Mouse (Mus musculus): Measurements from ENCODE around the gene Klk14. TPM values are rescaled to one million over a fixed set of nuclear protein-coding genes. Genes with fewer than 3 reads are reported as not detected.
"Not testable (repeated sequence)": the region's sequence is repeated elsewhere in the genome, so short reads cannot be mapped to it uniquely, and the experiment has no call there.

Klk14 gene
- polyA plus RNA-seq, 1 experiment from 2014 or later, result not detected

DNA sequence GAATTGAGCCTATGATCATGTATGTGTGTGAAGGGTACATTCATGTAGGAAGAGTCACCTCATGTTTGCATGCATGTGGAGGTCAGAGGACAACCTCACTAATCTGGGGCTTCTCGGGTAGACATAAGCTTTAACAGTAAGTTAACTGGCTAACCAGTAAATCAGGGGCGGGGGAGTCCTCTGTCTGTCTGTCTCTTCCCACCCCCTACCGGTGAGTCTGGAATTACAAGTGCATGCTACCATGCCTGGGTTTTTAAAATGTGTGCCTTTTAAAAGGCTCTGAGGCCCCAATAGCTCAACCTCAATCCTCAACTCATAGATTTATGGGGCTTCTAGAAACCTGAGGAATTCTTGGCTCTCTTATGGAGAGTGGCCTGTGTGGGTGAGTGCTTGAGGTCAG lies 21.6 kb upstream of the Klk14 start:
- no peak overlapping the region for H3K9ac ChIP-seq (replicated peaks; ENCODE audit: low read depth, low read length)
- H3K36me3 ChIP-seq (ENCODE audit: control insufficient read depth, insufficient read depth, low read length), result no peaks in the 10 kb centered on the region
- no peaks in the 10 kb centered on the region for H3K9me3 ChIP-seq (ENCODE audit: control insufficient read depth, low read length)
- H3K27ac ChIP-seq (ENCODE audit: low read depth, low read length), result no peak overlapping the region
- no peak overlapping the region for H3K4me2 ChIP-seq (ENCODE audit: low read depth, low read length)
- no peak overlapping the region for H3K4me3 ChIP-seq (ENCODE audit: low read depth, low read length)
- H3K4me1 ChIP-seq (ENCODE audit: control insufficient read depth, insufficient read depth, low read length), result 0 out of 2 replicates have a peak, but pooled peaks cover 6% of the 10 kb centered on the region
- H3K27me3 ChIP-seq (ENCODE audit: control insufficient read depth, insufficient read depth, low read length), result no peaks in the 10 kb centered on the region
- no peak for ATAC-seq (ENCODE audit: low read depth)
- 18% methylated on average over 3 of the region's 3 CpGs for WGBS

- Histone ChIP-seq H3K27ac (ENCODE audit: low read depth, low read length) (no peak overlapping the region), H3K9me3 (ENCODE audit: control insufficient read depth, low read length) (no peaks in the 10 kb centered on the region), H3K4me2 (ENCODE audit: low read depth, low read length) (peak overlapping the region; percentile 60), H3K4me1 (ENCODE audit: control insufficient read depth, insufficient read depth, low read length) (0 out of 2 replicates have a peak, but pooled peaks cover 6% of the 10 kb centered on the region), H3K9ac (replicated peaks; ENCODE audit: low read depth, low read length) (no peak overlapping the region), H3K36me3 (ENCODE audit: control insufficient read depth, insufficient read depth, low read length) (peaks cover 13% of the 10 kb centered on the region; the same call in 1 of the 2 replicates), H3K27me3 (ENCODE audit: control insufficient read depth, insufficient read depth, low read length) (no peaks in the 10 kb centered on the region), H3K4me3 (ENCODE audit: low read depth, low read length) (peak overlapping the region; percentile 55)
- WGBS, result 70% methylated on average over 11 of the region's 11 CpGs
- ATAC-seq (ENCODE audit: low read depth), result peak; percentile 57
Measured at GRCm38 (mm10) chr7:43671064-43671808, 19.0 kb upstream of the Klk14 start.

DNA sequence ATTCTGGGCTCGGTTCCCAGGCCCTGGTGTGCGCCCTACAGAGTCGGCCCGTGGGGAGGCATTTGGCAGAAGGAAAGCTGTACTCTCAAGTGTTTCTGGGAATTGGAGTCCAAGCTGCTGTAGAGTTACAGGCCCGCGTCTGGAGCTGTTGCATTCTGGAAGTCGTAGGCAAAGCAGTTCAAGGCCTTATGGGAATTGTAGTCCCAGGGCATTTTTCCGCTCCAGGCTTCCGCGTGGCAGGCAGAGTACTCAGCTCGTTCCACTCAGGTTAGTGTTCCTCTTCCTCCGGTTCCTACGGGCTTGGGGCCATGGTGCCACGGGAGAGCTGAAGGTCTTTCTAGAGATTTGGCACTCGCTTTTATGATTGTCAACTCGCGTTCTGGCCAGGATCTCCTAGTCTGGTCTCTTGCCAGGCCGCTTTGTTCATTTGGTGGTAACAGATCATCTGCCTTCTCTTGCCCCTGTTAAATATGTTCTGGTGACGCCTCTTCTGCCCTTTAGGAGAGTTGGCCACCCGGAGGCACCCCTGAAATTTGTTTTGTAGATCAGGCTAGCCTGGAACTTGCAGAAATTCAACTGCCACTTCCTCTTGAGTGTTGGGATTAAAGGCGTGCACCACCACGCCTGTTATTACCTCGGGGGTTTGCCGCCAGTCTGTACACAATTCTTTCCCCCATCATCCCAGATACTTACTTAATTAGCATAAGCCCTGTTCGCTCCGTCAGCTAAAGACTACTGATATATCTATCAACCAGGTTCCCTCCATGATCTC lies 18.2 kb upstream of the Klk14 start, which contains the start of gene Ctu1:
Ctu1 (plus strand) TSS at position 208 of the 772 bp plus-strand sequence.
- H3K9ac ChIP-seq (replicated peaks; ENCODE audit: low read depth, low read length), result peak within 1 kb of the TSS; percentile 61
- peak within 1 kb of the TSS; percentile 60 for H3K4me2 ChIP-seq (ENCODE audit: low read depth, low read length)
- no peak within 1 kb of the TSS; the same call in 1 of the 2 replicates for H3K27ac ChIP-seq (ENCODE audit: low read depth, low read length)
- H3K27me3 ChIP-seq (ENCODE audit: control insufficient read depth, insufficient read depth, low read length), result no peaks in the 10 kb centered on the region
- peak; percentile 97 for ATAC-seq (ENCODE audit: low read depth)
- peak within 1 kb of the TSS; percentile 55 for H3K4me3 ChIP-seq (ENCODE audit: low read depth, low read length)
- H3K36me3 ChIP-seq (ENCODE audit: control insufficient read depth, insufficient read depth, low read length), result peaks cover 20% of the 10 kb centered on the region; the same call in 1 of the 2 replicates
- under 1% methylated on average over 26 of the region's 26 CpGs for WGBS
- H3K4me1 ChIP-seq (ENCODE audit: control insufficient read depth, insufficient read depth, low read length), result 0 out of 2 replicates have a peak, but pooled peaks cover 6% of the 10 kb centered on the region
- H3K9me3 ChIP-seq (ENCODE audit: control insufficient read depth, low read length), result no peaks in the 10 kb centered on the region

GRCm38 (mm10) chr7:43672581-43673260 lies 17.5 kb upstream of the Klk14 start:
- H3K4me3 ChIP-seq (ENCODE audit: low read depth, low read length), result peak overlapping the region; percentile 55
- H3K9ac ChIP-seq (replicated peaks; ENCODE audit: low read depth, low read length), result peak overlapping the region; percentile 61
- peak overlapping the region; percentile 60 for H3K4me2 ChIP-seq (ENCODE audit: low read depth, low read length)
- no peak overlapping the region for H3K27ac ChIP-seq (ENCODE audit: low read depth, low read length)
- 18% methylated on average over 10 of the region's 10 CpGs for WGBS
- peak; percentile 16; the same call in 1 of the 2 replicates for ATAC-seq (ENCODE audit: low read depth)
- H3K4me1 ChIP-seq (ENCODE audit: control insufficient read depth, insufficient read depth, low read length), result 0 out of 2 replicates have a peak, but pooled peaks cover 6% of the 10 kb centered on the region
- no peaks in the 10 kb centered on the region for H3K9me3 ChIP-seq (ENCODE audit: control insufficient read depth, low read length)
- no peaks in the 10 kb centered on the region for H3K27me3 ChIP-seq (ENCODE audit: control insufficient read depth, insufficient read depth, low read length)
- peaks cover 24% of the 10 kb centered on the region; the same call in 1 of the 2 replicates for H3K36me3 ChIP-seq (ENCODE audit: control insufficient read depth, insufficient read depth, low read length)

DNA sequence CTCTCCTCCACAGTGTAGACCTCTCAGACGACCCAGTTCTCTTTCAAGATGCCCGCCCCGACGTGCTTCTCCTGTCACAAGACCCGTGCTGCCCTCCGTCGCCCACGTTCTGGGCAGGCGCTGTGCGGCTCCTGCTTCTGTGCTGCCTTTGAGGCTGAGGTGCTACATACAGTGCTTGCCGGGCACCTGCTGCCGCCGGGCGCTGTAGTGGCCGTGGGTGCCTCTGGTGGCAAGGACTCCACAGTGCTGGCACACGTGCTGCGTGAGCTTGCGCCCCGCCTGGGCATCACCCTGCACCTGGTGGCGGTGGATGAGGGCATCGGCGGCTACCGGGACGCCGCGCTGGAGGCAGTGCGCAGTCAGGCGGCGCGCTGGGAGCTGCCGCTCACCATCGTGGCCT lies 15.1 kb upstream of the Klk14 start:
- Histone ChIP-seq H3K27ac (ENCODE audit: low read depth, low read length) (no peak overlapping the region), H3K9ac (replicated peaks; ENCODE audit: low read depth, low read length) (no peak overlapping the region), H3K4me1 (ENCODE audit: control insufficient read depth, insufficient read depth, low read length) (0 out of 2 replicates have a peak, but pooled peaks cover 6% of the 10 kb centered on the region), H3K36me3 (ENCODE audit: control insufficient read depth, insufficient read depth, low read length) (peaks cover 24% of the 10 kb centered on the region; the same call in 1 of the 2 replicates), H3K4me3 (ENCODE audit: low read depth, low read length) (no peak overlapping the region), H3K9me3 (ENCODE audit: control insufficient read depth, low read length) (no peaks in the 10 kb centered on the region), H3K27me3 (ENCODE audit: control insufficient read depth, insufficient read depth, low read length) (no peaks in the 10 kb centered on the region), H3K4me2 (ENCODE audit: low read depth, low read length) (no peak overlapping the region)
- WGBS, result 93% methylated on average over 32 of the region's 32 CpGs
- no peak for ATAC-seq (ENCODE audit: low read depth)

GRCm38 (mm10) chr7:43678517-43678916 lies 11.7 kb upstream of the Klk14 start:
- no peak overlapping the region for H3K4me2 ChIP-seq (ENCODE audit: low read depth, low read length)
- H3K27me3 ChIP-seq (ENCODE audit: control insufficient read depth, insufficient read depth, low read length), result no peaks in the 10 kb centered on the region
- no peak for ATAC-seq (ENCODE audit: low read depth)
- peaks cover 24% of the 10 kb centered on the region; the same call in 1 of the 2 replicates for H3K36me3 ChIP-seq (ENCODE audit: control insufficient read depth, insufficient read depth, low read length)
- H3K9ac ChIP-seq (replicated peaks; ENCODE audit: low read depth, low read length), result no peak overlapping the region
- no peak overlapping the region for H3K27ac ChIP-seq (ENCODE audit: low read depth, low read length)
- no peak overlapping the region for H3K4me3 ChIP-seq (ENCODE audit: low read depth, low read length)
- H3K9me3 ChIP-seq (ENCODE audit: control insufficient read depth, low read length), result no peaks in the 10 kb centered on the region
- H3K4me1 ChIP-seq (ENCODE audit: control insufficient read depth, insufficient read depth, low read length), result no peaks in the 10 kb centered on the region

DNA sequence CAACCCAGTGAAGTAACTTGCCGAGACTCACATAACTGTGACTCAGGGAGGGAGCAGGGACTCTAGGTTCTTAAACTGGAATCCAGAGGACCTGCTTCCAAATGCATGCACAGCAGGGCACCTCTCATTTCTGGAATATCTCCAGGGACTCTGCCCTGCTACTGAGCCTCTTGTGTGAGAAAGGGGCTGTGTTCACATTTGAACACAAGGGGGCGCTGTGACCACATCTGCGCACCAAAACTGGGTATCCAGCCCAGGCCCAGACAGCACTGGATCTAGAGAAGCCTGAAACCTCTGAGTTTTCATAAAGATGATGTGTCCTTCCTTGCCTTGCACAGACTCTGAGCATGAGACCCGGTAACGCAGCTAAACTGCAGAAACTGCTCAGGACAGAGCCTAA lies 9.3 kb upstream of the Klk14 start:
- Histone ChIP-seq H3K4me1 (ENCODE audit: control insufficient read depth, insufficient read depth, low read length) (no peaks in the 10 kb centered on the region), H3K27ac (ENCODE audit: low read depth, low read length) (no peak overlapping the region), H3K27me3 (ENCODE audit: control insufficient read depth, insufficient read depth, low read length) (no peaks in the 10 kb centered on the region), H3K36me3 (ENCODE audit: control insufficient read depth, insufficient read depth, low read length) (peaks cover 14% of the 10 kb centered on the region; the same call in 1 of the 2 replicates), H3K9me3 (ENCODE audit: control insufficient read depth, low read length) (no peaks in the 10 kb centered on the region), H3K9ac (replicated peaks; ENCODE audit: low read depth, low read length) (no peak overlapping the region), H3K4me2 (ENCODE audit: low read depth, low read length) (no peak overlapping the region), H3K4me3 (ENCODE audit: low read depth, low read length) (no peak overlapping the region)
- peak; percentile 62; the same call in 1 of the 2 replicates for ATAC-seq (ENCODE audit: low read depth)
- WGBS, result 22% methylated on average over 5 of the region's 5 CpGs

- H3K9me3 ChIP-seq (ENCODE audit: control insufficient read depth, low read length); ATAC-seq (ENCODE audit: low read depth); H3K36me3 ChIP-seq (ENCODE audit: control insufficient read depth, insufficient read depth, low read length); H3K4me2 ChIP-seq (ENCODE audit: low read depth, low read length); H3K27ac ChIP-seq (ENCODE audit: low read depth, low read length); H3K4me1 ChIP-seq (ENCODE audit: control insufficient read depth, insufficient read depth, low read length); H3K27me3 ChIP-seq (ENCODE audit: control insufficient read depth, insufficient read depth, low read length); H3K9ac ChIP-seq (replicated peaks; ENCODE audit: low read depth, low read length); H3K4me3 ChIP-seq (ENCODE audit: low read depth, low read length): not testable (repeated sequence)
- 17% methylated on average over 1 of the region's 1 CpGs for WGBS
Measured at GRCm38 (mm10) chr7:43682511-43682910, 7.7 kb upstream of the Klk14 start.

Measured in neural tube, embryonic 14.5 days (tissue).